27 mouse cellular contexts compared by ENCODE assay signal in the genomic region with DNA sequence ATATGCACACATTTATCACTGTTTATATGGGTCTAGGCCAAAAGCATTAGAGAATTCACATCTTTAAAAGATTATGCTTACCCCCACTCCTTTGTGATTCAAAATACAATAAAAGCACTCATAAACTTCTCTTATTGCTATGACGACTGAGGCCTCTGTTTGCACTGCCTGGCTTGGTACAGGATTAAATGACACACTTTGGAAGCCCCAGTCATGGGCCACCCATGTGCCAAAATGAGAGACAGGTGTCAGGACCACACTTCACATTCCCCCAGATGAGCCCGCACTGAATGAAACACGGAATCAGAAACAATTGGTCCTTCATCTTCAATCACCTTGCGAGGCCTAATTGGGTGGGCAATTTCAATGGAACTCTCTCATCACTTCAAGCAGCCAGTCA.
"Had no signal": no experiment of that assay in that cellular context is flagged by ENCODE, and none has a peak within 500 bp of the region (broad histone marks: within the 10 kb centered on the region; RNA-seq: fewer than 3 reads in every experiment).

No protein-coding gene starts in this region.

- DNase-seq: gastrocnemius, adult 2 months; gastrocnemius, postnatal 10 days; gastrocnemius, postnatal 25 days; heart, adult 11 months; heart, adult 2 months; heart, postnatal 4 days; kidney, adult 18-20 months; kidney, adult 8-10 months; kidney, postnatal 10 days; kidney, postnatal 25 days; kidney, postnatal 4 days; liver; liver, embryonic 13.5 days had no signal

- H3K36me3 ChIP-seq: heart, embryonic 13.5 days; heart, embryonic 15.5 days; hindbrain, embryonic 10.5 days; hindbrain, embryonic 12.5 days; liver, embryonic 13.5 days; liver, embryonic 15.5 days had no signal

- H3K4me3 ChIP-seq: gastrocnemius, adult 2 months; heart, adult 2 months; heart, embryonic 13.5 days; heart, embryonic 15.5 days; hindbrain, embryonic 10.5 days; hindbrain, embryonic 12.5 days; layer of hippocampus, adult 2 months; left cerebral cortex, adult 2 months; liver, embryonic 13.5 days; liver, embryonic 15.5 days had no signal

- H3K9me3 ChIP-seq: heart, embryonic 13.5 days; heart, embryonic 15.5 days; hindbrain, embryonic 10.5 days; hindbrain, embryonic 12.5 days; liver, embryonic 13.5 days; liver, embryonic 15.5 days had no signal

- H3K4me1 ChIP-seq: heart, embryonic 15.5 days; hindbrain, embryonic 10.5 days; hindbrain, embryonic 12.5 days; liver, embryonic 13.5 days; liver, embryonic 15.5 days had no signal

- H3K27me3 ChIP-seq: heart, embryonic 13.5 days; heart, embryonic 15.5 days; hindbrain, embryonic 12.5 days; liver, embryonic 13.5 days; liver, embryonic 15.5 days had no signal

- ATAC-seq: hindbrain, embryonic 16.5 days; inflammation-experienced regulatory T-cells, adult 6 months; intestine, embryonic 16.5 days had no signal

- H3K9ac ChIP-seq: heart, embryonic 13.5 days; heart, embryonic 15.5 days; hindbrain, embryonic 12.5 days; hindbrain, embryonic 14.5 days; liver, embryonic 13.5 days; liver, embryonic 15.5 days; liver, postnatal 0 days had no signal

- H3K4me2 ChIP-seq: heart, embryonic 11.5 days; heart, embryonic 13.5 days; heart, embryonic 15.5 days; hindbrain, embryonic 12.5 days; hindbrain, embryonic 14.5 days; liver, embryonic 11.5 days; liver, embryonic 13.5 days; liver, embryonic 15.5 days had no signal

- H3K27ac ChIP-seq: gastrocnemius, adult 2 months; heart, adult 2 months; heart, embryonic 13.5 days; heart, embryonic 15.5 days; hindbrain, embryonic 10.5 days; hindbrain, embryonic 12.5 days; hindbrain, embryonic 14.5 days; layer of hippocampus, adult 2 months; left cerebral cortex, adult 2 months; liver, embryonic 13.5 days; liver, embryonic 15.5 days had no signal
